Mouse (Mus musculus) regulatory T cell (primary cell): ENCODE data around the gene Kcnma1.

ENCODE experiments used
- in situ Hi-C: fragments of 300-600 bp; cut with MboI, MseI; formaldehyde crosslinking; loops from one replicate; pipeline ENCODE4 v1.15.1; 2025; ENCODE audit warnings: high pct_unique_total_duplicates

The Kcnma1 gene

GRCm38 (mm10) chr14:23602937-23603336 lies 411.4 kb downstream of the Kcnma1 start:
- in situ Hi-C loops: no loop called here

- in situ Hi-C loops: no loop called here
Observed at GRCm38 (mm10) chr14:23602054-23602453, 412.2 kb downstream of the Kcnma1 start.

- in situ Hi-C loops: no loop called here
Observed at GRCm38 (mm10) chr14:23594629-23595028, 419.7 kb downstream of the Kcnma1 start.

GRCm38 (mm10) chr14:23592826-23593447 lies 421.4 kb downstream of the Kcnma1 start:
- in situ Hi-C loops: no loop called here

- in situ Hi-C loops: no loop called here
Observed at GRCm38 (mm10) chr14:23589744-23590481, 424.4 kb downstream of the Kcnma1 start.

GRCm38 (mm10) chr14:23587451-23587850 lies 426.8 kb downstream of the Kcnma1 start:
- in situ Hi-C loops: no loop called here

GRCm38 (mm10) chr14:23583235-23583634 lies 431.1 kb downstream of the Kcnma1 start:
- in situ Hi-C loops: no loop called here

- in situ Hi-C loops: no loop called here
Observed at GRCm38 (mm10) chr14:23581282-23581681, 433.0 kb downstream of the Kcnma1 start.

GRCm38 (mm10) chr14:23575951-23576350 lies 438.3 kb downstream of the Kcnma1 start:
- in situ Hi-C loops: no loop called here

- in situ Hi-C loops: no loop called here
Observed at GRCm38 (mm10) chr14:23574136-23574535, 440.2 kb downstream of the Kcnma1 start.

GRCm38 (mm10) chr14:23573385-23573784 lies 440.9 kb downstream of the Kcnma1 start:
- in situ Hi-C loops: no loop called here

GRCm38 (mm10) chr14:23572778-23573177 lies 441.5 kb downstream of the Kcnma1 start:
- in situ Hi-C loops: no loop called here

GRCm38 (mm10) chr14:23570251-23570650 lies 444.0 kb downstream of the Kcnma1 start:
- in situ Hi-C loops: no loop called here

GRCm38 (mm10) chr14:23565931-23566330 lies 448.4 kb downstream of the Kcnma1 start:
- in situ Hi-C loops: no loop called here

- in situ Hi-C loops: no loop called here
Observed at GRCm38 (mm10) chr14:23564474-23564873, 449.8 kb downstream of the Kcnma1 start.

- in situ Hi-C loops: no loop called here
Observed at GRCm38 (mm10) chr14:23563180-23563579, 451.1 kb downstream of the Kcnma1 start.

- in situ Hi-C loops: no loop called here
Observed at GRCm38 (mm10) chr14:23555647-23556046, 458.6 kb downstream of the Kcnma1 start.

- in situ Hi-C loops: no loop called here
Observed at GRCm38 (mm10) chr14:23552252-23552974, 461.9 kb downstream of the Kcnma1 start.

- in situ Hi-C loops: no loop called here
Observed at GRCm38 (mm10) chr14:23550467-23550866, 463.8 kb downstream of the Kcnma1 start.

- in situ Hi-C loops: no loop called here
Observed at GRCm38 (mm10) chr14:23542131-23542530, 472.2 kb downstream of the Kcnma1 start.

- in situ Hi-C loops: no loop called here
Observed at GRCm38 (mm10) chr14:23539621-23540020, 474.7 kb downstream of the Kcnma1 start.

- in situ Hi-C loops: no loop called here
Observed at GRCm38 (mm10) chr14:23533346-23533745, 480.9 kb downstream of the Kcnma1 start.
